Mouse (Mus musculus): Measurements from ENCODE around the gene Gstm6. TPM values are rescaled to one million over a fixed set of nuclear protein-coding genes. Genes with fewer than 3 reads are reported as not detected.
"Not testable (repeated sequence)": the region's sequence is repeated elsewhere in the genome, so short reads cannot be mapped to it uniquely, and the experiment has no call there.

Gstm6 gene
- total RNA-seq, 2 experiments from 2014 or later = 4.1 to 4.5 TPM

GRCm38 (mm10) chr3:107940524-107940923 lies 3.0 kb downstream of the Gstm6 start:
- no peak for DNase-seq

GRCm38 (mm10) chr3:107939830-107940229 lies 3.7 kb downstream of the Gstm6 start:
- DNase-seq = no peak

GRCm38 (mm10) chr3:107939403-107939802 lies 4.1 kb downstream of the Gstm6 start:
- peak; percentile 81 for DNase-seq

- DNase-seq = no peak
Measured at GRCm38 (mm10) chr3:107935888-107936287, 7.7 kb downstream of the Gstm6 start.

- DNase-seq = no peak
Measured at GRCm38 (mm10) chr3:107935268-107935667, 8.3 kb downstream of the Gstm6 start.

- no peak for DNase-seq
Measured at GRCm38 (mm10) chr3:107932128-107932527, 11.4 kb downstream of the Gstm6 start.

GRCm38 (mm10) chr3:107931670-107932069 lies 11.9 kb downstream of the Gstm6 start, which contains the start of gene Gstm7:
TSS of gene Gstm7 (minus strand) at chr3:107931817.
- DNase-seq = peak; percentile 99

- DNase-seq = no peak
Measured at GRCm38 (mm10) chr3:107931134-107931533, 12.4 kb downstream of the Gstm6 start.

GRCm38 (mm10) chr3:107929731-107930130 lies 13.8 kb downstream of the Gstm6 start:
- DNase-seq = no peak

- no peak for DNase-seq
Measured at GRCm38 (mm10) chr3:107929243-107929642, 14.3 kb downstream of the Gstm6 start.

- no peak for DNase-seq
Measured at GRCm38 (mm10) chr3:107928691-107929090, 14.9 kb downstream of the Gstm6 start.

- DNase-seq = no peak
Measured at GRCm38 (mm10) chr3:107927841-107928240, 15.7 kb downstream of the Gstm6 start.

GRCm38 (mm10) chr3:107925335-107925734 lies 18.2 kb downstream of the Gstm6 start:
- no peak for DNase-seq

- DNase-seq = no peak
Measured at GRCm38 (mm10) chr3:107920348-107920747, 23.2 kb downstream of the Gstm6 start.

GRCm38 (mm10) chr3:107917783-107918408 lies 25.7 kb downstream of the Gstm6 start:
- DNase-seq = peak; percentile 71

GRCm38 (mm10) chr3:107917097-107917496 lies 26.5 kb downstream of the Gstm6 start:
- DNase-seq = no peak

GRCm38 (mm10) chr3:107916674-107917073 lies 26.9 kb downstream of the Gstm6 start:
- DNase-seq = no peak

- DNase-seq = no peak
Measured at GRCm38 (mm10) chr3:107905942-107906341, 37.6 kb downstream of the Gstm6 start.

- no peak for DNase-seq
Measured at GRCm38 (mm10) chr3:107900955-107901673, 42.4 kb downstream of the Gstm6 start.

- no peak for DNase-seq
Measured at GRCm38 (mm10) chr3:107898691-107899090, 44.9 kb downstream of the Gstm6 start.

- DNase-seq = peak; percentile 87
Measured at GRCm38 (mm10) chr3:107895720-107896569, 47.6 kb downstream of the Gstm6 start, which contains the start of gene Gstm5. TSS of gene Gstm5 (plus strand) at chr3:107895821.

GRCm38 (mm10) chr3:107895194-107895719 lies 48.3 kb downstream of the Gstm6 start:
- no peak for DNase-seq

- not testable (repeated sequence) for DNase-seq
Measured at GRCm38 (mm10) chr3:107889236-107889635, 54.3 kb downstream of the Gstm6 start.

Data from heart, postnatal 4 days (tissue).